Mouse (Mus musculus): ENCODE results near the gene Zfyve9.

DNA sequence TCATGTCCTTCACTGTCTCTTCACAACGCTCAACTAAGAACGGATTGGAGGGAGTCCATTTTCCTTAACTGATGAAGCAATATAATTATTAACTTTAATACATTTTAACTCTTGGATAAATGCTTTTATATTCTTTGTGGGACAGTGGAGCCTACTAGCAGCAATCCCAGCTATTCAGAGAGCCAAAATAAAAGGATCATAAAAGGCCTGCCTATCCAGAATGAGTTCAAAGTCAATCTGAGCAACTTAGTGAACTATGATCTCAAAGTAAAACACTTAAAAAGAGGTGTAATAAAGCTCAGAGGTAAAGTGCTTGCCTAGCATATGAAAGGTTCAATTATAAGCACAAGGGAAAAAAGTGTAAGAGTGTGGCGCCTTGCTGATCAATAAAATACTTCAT is 21.0 kb downstream of the Zfyve9 start:
- TF ChIP-seq POLR2A (IDR thresholded peaks at IDR 0.05; ENCODE audit: borderline replicate concordance, control insufficient read depth, low read depth, low read length) = no peak
- TF ChIP-seq CTCF (IDR thresholded peaks at IDR 0.05; ENCODE audit: control insufficient read depth, insufficient read depth, low read length) = no peak
